Mouse (Mus musculus): ENCODE results near the gene Tmem63c.

Gene Tmem63c

DNA sequence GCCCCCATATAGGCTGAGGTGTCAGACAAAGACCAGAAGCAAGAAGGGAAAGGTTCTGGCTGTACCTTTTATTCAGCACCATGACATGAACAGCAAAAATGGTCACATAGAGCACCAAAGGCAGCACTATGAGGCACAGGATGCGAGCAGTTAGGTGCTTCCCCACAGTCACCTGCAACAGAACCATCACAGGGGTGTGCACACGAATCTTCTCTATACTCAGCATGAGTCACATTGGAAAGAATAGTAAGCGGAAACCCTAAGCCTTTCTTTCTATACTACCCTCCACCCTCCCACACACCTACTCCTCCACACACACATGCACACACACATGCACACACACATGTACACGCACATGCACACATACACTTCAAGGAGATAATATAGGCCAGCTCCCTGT is 109.1 kb downstream of the Tmem63c start:
- no peak for DNase-seq (ENCODE audit: extremely low spot score, low spot score)

DNA sequence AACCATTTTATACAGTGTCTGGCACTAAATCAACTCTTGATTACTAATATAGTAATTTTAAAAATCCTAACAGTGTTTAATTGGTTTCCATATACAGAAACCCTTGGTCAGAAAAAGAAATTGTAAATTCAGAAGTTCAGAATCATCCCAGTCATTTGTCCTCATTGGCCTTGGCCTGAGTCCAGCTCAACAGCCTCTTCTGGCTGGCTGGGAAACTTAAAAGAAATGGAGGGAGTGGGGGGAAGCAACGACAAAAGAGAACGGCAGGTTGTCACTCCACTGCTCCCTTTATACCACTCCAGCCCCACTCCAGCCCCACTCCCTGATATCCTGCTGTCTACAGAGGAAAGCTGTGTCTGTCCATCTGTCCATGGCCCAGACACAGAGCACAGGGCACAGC is 110.0 kb downstream of the Tmem63c start:
- DNase-seq (ENCODE audit: extremely low spot score, low spot score), result no peak

DNA sequence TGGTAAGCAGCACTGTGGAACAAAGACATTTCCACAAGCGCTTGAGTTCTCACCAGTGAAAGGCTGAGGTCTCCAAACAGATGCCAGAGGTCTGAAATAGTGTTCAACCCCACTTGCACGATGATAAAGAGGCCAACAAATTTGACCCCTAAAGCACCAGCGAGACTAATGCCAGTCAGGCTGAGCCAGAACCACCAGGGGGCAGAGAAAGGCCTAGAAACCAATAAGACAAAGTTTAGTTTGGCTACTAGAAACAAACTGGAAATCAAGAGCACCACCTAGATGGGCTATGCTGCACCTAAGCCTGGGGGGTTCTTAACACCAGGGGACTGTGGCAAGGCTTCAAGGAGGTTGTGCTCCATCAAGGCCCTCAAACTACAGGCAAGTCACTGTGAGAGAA is 110.5 kb downstream of the Tmem63c start:
- DNase-seq (ENCODE audit: extremely low spot score, low spot score), result no peak

DNA sequence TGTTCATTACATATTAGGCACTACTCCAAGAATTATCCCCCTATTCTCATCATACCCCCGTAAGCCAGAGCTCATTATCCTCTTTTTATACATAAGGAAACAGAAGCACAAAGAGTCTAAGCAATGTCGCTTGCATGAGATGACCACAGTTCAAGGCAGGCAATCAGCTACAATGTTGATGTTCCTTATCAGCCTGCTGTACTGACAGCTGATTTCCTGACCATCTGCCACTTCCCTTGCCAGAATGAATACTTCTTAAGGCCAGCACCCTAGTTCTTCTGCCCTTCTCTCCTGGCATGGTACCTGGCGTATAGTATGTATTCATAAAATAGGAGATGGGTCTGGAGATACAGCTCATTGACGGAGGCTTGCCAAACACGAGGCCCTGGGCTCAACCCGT is 111.1 kb downstream of the Tmem63c start:
- DNase-seq (ENCODE audit: extremely low spot score, low spot score), result no peak

DNA sequence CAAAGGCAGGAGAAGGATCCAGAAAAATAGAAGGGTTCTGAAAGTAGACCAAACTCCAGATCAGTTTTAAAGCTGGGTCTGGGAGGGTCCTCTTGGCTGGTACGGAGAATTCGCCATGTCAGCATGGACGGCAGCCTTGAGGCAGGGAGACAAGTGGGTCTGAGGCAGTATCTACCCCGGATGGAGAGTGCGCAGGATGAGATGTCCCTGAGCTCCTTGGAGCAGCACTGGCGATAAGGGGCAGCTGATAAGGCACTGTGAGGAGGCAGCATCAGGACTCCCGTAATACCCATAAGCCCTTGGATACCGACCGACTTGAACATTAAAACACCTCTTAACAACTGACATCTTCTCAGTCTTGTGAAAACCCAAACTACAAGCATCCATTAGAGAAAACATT is 111.6 kb downstream of the Tmem63c start:
- DNase-seq (ENCODE audit: extremely low spot score, low spot score), result no peak

DNA sequence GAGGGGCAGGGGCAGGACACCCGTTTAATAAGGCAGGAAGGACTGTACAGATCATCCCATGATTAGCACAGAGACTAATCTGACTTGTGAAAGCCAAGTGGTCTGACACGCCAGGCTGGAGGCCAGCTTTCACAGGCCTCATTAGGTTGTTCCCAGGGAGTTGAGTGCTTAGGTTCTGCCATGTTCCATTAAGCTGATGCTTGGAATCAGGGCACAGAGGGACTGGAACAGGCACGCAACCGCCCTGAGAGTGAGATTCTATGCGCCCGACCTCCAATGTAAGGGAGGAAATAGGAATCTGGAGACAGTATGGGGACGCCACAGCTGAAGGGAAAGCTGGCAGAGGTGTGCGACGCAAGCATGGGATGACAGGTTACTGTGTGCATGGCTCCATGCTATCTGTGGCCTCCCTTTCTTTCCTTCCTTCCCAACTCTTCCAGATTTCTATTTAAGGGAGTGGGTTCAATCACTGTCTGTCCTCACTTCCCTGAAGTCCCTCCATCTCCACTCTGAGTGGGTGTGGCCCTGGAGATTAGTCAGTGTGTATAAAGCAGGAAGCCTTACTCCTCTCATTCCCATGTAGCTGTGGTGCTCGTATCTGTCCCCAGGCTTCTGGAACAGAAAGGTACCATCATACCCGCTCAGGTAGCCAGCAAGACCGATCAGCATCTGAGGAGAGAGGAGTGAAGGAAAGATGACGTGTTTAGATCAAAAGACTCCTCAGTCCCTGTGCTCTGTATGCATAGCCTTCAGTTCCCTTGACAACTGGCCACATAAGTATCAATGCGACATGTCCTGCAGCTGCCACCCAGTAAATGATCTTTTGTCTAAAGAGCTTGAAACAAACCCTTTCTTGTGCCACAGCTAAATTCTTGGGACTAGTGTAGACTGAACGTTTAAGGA is 116.5 kb downstream of the Tmem63c start:
- no peak for DNase-seq (ENCODE audit: extremely low spot score, low spot score)

DNA sequence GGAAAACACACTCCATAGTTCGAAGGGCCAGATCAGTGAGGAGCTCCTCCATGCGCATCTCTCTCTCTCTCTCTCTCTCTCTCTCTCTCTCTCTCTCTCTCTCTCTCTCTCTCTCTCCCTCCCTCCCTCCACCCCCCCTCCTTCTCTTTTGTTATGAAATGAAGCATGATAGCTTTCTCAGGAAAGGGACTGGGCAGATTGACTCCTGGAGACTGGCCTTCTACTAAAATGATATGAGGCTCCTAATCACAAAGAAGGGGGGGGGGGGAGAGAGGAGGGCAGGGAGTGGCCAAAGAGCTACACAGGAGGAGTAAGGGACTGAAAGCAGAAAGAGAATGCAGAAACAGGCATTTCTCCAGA is 117.2 kb downstream of the Tmem63c start:
- no peak for DNase-seq (ENCODE audit: extremely low spot score, low spot score)

DNA sequence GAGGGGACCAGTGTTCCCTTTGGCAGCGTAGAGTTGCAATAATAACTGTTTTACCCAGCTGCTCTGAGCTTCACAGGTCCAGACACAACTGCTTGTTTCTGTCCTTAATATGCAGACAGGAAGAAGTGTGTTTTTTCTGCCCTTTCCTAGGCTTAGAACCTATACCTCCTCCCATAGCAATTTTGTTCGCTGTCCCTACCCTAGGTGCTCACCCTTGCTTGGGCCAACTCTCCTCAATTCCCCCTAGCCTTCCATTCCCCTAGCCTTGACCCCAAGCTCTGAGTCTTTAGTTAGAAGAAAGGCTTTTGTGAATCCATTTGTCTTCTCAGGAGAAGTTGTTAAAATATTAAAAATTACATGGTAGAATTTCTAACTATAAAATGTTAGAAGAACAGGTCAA is 117.6 kb downstream of the Tmem63c start:
- no peak for DNase-seq (ENCODE audit: extremely low spot score, low spot score)

All from neural tube, embryonic 10.5 days (tissue).